Mouse (Mus musculus) frontal cortex, postnatal 36 days (tissue): ENCODE measurements around the gene Phf21a.

Source experiments
- DNase-seq, 2 experiments: peaks; one replicate each; pipeline ENCODE4 v3.0.0; 2022; ENCODE audit warnings: low spot score in 2 of 2

Gene Phf21a

DNA sequence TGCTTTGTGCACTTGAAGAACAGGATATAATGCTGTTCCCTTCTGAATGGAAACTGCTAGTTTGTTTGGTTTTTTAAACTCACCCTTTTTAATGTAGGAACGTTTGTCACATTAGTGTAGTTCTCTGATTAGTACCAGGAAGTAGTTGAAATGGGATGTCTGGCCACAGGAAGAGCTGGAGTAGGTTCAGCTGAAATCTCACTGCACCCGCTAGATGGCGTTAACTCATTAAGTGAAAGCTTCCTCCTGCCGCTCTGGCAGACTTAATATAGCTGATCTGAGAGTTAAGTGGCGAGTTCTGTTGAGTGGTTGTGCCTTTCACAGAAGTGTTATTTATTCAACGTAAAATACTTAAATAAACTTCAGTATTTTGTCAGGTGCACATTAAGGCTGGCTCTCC, 203.5 kb downstream of the Phf21a start:
- DNase-seq = peak; percentile 71 to 84

DNA sequence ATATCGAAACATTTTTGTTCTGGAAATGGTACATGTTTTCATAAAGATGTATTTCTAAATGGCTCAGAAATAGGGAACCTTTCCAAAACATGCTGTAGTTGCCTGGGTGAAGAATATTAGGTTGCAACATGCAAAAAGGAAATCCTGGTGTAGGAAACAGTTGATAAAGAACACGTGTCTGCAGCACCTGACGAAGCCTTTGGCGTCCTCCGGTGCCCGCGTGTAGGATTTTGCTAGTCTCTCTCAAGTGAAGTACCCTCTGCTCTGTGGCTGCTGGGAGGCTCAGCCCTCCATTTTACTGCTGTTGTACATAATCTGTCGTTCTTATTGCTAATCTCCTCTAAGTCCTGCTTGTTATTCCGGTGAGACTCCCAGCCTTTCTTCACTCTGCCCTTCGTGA, 207.0 kb downstream of the Phf21a start:
- no peak for DNase-seq

DNA sequence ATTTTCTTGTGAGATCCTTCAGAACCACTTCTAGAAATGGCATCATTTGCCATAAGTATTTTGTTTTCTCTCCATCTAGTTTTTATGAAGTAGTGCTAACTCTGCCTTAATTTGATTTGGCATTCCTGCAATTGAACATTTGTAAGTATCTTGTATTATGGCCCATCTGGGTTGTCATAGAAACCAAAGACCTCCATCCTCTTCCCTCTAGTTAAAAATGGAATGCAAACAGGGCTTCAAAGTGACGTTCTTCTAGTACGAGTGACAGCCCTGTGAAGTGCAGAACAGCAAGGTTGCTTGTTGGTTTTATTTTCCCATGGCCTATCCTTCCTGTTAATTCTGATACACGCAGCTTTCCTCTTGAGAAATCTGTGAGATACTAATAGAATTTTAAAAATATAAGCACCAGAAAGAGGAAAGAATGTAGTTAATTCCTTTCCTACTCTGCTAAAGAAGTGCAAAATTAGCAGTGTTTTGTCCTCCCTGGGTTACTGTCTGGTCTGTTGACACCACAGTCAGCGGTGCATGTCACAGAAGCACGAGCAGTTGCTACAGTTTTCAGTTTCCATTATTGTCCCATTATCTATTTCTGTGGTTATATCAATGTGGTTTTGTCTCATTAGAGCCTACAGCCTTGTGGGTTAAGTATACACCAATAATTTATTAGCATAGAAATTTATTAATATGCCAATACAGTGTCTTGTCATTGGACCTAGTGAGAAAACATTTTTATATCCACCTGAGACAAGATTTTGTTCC, 209.1 kb downstream of the Phf21a start:
- DNase-seq = no peak

- DNase-seq = peak in 1 of 2 experiments; percentile 41
Observed at GRCm38 (mm10) chr2:92312542-92312941, 219.6 kb downstream of the Phf21a start.

- DNase-seq = no peak
Observed at GRCm38 (mm10) chr2:92314031-92314430, 221.1 kb downstream of the Phf21a start.

DNA sequence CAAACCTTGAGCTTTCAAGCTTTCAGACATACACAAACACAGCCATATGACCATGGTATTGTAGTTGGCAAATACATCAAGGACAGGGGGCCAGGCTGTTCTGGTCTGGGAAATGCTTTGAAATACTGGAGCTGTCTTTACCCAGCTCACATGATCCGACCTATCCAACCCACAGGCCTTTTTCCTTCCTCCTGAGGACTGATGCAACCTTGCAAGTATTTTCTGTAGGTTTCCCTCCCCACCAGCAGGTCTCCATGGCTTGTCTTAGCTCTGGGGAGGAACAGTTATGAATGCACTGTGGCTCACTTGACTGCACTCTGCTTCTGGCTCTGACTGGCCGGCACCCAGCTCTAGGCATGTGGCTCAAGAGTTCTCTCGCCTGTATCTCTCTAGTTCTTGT, 223.7 kb downstream of the Phf21a start:
- no peak for DNase-seq

GRCm38 (mm10) chr2:92317228-92317627, 224.3 kb downstream of the Phf21a start:
- DNase-seq = no peak

DNA sequence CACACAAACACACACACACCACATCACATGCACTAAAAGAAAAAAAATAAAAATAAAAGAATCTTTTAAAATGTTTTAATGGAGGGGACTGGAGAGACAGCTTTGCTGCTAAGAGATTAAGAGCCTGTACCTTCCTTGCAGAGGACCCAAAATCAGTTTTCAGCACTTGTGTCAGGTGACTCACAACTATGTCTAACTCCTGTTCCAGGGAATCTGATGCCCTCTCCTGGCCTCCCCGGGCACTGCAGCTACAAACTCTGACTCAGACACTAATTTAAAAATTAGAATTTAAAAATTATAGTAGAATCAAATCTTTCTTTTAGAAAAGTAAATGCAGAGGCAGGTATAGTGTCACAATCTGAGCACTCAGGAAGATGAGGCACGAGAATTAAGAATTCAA, 229.8 kb downstream of the Phf21a start:
- DNase-seq = no peak

DNA sequence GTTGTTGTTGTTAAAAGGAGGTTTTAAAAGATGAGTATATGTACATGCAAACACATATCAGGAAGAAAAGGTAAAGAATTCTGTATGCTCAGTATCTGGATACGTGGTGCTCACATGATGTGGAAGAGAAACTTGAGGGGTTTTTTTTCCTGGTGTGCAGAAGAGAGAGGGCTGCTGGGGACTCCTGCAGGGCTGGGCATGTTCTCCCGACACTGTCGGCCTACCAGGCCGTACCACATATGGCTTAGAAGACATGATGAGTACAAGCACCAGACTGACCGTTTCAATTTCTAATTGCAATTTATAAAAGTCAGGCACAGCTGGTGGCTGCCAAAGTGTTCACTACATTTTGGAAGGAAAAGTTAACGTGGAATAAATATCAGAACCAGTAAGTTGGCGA, 232.8 kb downstream of the Phf21a start:
- DNase-seq = no peak

- DNase-seq = no peak
Observed at GRCm38 (mm10) chr2:92326221-92326620, 233.3 kb downstream of the Phf21a start.

- DNase-seq = no peak
Observed at GRCm38 (mm10) chr2:92327601-92328000, 234.7 kb downstream of the Phf21a start.

GRCm38 (mm10) chr2:92328206-92328605, 235.3 kb downstream of the Phf21a start:
- no peak for DNase-seq

DNA sequence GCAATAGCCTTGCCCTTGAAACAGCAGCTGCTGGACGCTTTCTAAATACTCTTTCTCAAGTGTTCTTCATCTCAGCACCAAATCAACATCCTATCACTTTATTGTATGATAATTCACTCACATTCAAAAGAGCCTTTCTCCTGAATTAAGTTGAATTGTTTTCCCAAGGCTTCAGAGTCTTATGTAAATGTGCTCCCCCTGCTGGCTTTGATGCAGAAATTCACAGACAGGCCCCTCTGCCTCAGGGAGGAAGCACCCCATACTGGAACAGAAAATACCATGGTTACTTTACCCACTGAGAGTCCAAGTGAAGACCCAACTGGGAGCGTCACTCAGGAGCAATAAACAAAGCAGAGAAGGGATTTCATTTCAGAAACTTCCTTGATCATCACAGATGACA, 237.9 kb downstream of the Phf21a start:
- DNase-seq = peak; percentile 22 to 42

DNA sequence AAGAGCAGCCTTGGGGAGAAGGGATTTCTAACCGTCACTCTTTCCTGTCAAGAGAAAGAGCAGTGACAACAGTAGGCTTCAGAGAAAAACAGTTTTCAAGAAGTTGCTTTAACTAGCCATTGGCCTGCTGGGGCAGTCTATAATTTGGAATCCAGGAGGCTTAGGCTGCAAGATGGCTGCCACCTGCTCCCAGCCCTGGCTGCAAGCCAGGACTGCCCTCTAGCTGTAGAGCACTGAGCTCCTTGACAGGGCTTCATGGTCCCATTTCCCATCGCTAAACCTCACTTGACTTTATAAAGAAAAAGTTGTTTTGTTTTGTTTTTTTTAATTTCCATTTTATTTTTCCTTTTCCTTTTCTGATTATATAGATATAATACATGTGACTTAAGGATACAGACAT, 238.5 kb downstream of the Phf21a start:
- DNase-seq = no peak

DNA sequence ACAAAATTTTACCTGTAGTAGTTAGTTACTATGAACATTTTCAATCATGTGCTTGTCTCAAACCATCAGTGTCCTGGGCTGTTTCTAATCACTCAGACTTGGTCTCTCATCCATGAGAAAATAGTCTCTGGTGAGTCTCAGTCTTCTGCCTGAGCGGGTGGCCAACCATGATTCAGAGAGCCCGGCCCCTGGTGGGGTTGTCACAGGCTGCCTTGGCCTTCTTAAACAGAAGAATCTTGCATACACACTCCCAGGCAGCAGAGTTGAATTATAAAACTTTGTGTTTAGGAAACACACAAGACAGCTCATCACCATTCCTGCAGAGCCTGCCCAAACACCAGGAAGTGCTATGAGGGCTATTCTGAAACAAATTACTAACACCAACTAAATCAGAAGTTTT, 239.0 kb downstream of the Phf21a start:
- no peak for DNase-seq

DNA sequence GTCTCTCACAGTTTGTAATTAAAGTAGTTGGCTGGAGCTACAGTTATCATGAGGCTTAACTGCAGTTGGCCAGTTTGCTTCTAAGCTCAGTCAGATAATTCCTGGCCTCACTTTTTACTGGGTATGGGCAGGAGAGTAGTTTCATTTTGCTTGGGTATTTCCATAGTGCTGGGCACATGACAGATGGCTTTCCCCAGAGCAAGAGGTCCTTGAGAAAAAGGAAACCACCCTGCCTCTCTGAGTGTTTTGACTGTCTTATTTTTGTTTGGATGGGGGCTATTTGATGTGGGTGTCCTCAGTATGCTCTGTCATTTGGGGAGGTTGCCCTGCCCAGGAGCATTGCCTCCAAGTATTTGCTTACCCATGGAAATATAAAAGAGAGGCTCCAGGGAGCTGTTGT, 249.5 kb downstream of the Phf21a start:
- DNase-seq = no peak

GRCm38 (mm10) chr2:92347191-92347590, 254.3 kb downstream of the Phf21a start:
- DNase-seq = no peak

DNA sequence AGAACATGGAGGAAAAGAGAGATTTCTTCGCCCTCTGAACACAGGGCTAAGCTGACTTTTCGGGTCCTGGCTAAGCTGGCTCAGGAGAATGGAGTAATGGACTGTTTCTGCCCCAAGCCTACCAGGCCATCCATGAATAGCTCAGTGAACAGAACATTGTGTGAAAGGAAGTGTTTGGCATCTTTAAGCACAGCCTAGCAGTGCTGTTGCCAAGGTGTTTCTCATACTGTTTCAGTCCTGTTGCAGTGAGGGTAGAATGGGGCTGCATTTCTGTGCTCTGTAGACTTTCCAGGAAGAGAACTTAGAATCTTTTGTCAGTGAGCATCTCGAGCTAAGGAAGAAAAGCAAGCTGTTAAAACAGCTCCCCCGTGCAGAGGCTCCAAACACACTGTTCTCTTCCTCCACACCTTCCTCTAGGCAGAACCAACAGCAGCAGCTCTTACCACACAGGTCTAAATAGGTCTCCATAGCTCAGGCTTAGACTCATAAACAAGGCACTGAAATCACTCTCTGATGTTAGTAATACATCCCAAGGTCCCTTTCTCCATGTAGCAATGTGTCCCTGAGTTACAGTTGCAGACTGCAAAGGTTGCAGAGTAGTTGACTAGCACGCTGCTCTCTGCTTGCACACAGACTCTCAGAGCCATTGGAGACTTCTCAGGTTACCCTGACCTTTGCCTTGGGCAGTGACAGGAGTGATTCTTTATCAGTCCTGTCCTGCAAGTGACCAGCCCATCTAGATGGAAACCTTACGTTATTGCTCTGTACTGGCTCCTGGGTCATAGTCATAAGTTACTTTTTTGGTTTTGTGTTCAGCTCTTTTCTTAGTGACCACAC, 256.9 kb downstream of the Phf21a start:
- no peak for DNase-seq

DNA sequence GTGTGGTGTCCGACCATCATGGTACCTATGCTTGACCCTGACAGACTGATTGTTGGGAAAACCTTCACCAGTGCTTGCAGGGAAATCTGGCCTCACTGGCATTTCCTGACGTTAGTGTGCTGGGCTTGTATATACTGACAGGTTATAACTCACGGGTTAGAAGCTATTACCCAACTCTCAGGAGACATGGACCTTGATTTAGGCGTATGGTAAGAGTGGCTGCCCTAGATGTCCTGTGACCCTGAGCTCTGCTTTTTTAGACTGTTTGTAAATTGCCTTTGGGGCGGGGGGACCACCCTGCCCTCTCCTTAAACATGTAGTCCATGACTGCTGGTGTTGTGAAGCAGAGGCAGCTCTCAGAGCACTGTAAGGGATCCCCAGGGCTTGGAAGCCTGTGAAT, 257.8 kb downstream of the Phf21a start:
- DNase-seq = no peak

DNA sequence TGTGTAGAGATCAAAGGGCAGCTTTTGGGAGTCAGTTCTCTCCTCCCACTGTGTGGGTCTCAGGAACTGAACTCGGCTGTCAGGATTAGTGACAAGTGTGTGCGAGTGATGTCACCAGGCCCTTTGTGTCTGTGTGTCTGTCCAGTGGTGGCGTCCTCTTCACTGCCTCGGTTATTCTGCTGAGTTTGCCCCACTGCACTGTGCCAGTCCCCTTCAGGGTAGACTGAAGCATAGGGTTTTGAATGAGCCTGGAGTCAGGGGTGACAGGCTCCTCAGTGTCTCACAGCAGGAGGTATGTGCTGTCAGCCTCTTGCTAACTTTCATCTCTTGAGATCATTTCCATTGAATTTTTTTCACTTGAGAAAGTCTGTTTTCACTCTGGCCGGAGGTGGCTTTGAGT, 260.5 kb downstream of the Phf21a start:
- no peak for DNase-seq

- no peak for DNase-seq
Observed at GRCm38 (mm10) chr2:92354224-92354623, 261.3 kb downstream of the Phf21a start.

- no peak for DNase-seq
Observed at GRCm38 (mm10) chr2:92359301-92359700, 266.4 kb downstream of the Phf21a start.

GRCm38 (mm10) chr2:92360186-92360823, 267.4 kb downstream of the Phf21a start:
- DNase-seq = no peak
